Mouse (Mus musculus) lung, adult 10 weeks (tissue): ENCODE measurements around the gene Olfr561. TPM values are rescaled to one million over a fixed set of nuclear protein-coding genes. Genes with fewer than 3 reads are reported as not detected.

ENCODE experiments used
- polyA plus RNA-seq: library from polyadenylated mRNA; stranded (reverse); fragments of 350-450 nt; fragmentation: Illumina TruSeq; extraction: RNeasy Lipid Tissue Mini Kit (QIAGEN cat#74804); gene quantifications from one replicate; pipeline ENCODE4 v1.2.3, GENCODE M21; 2014; ENCODE audit warnings: low read depth, low replicate concordance; ENCODE audit not compliant: insufficient read depth

The Olfr561 gene
- not detected for polyA plus RNA-seq

DNA sequence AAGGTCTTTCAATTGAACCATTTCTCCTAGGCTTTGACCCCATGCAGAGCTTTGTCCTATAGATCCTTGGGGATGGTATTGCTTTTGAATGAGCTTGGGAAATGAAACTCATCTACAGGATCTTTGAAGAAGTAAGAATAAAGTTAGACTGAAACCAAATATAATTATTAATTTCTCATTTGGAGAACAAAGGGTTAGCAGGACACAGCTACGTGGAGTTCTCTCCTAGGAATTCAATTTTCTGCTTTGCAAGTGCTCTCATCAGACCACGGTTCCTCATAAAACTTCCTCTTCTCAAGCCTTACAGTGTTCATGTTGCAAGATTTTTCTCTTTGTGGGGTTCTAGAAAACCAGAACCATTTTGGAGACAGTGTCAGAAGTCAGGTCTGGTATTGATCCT is at the start of gene Olfr561:
Gene Olfr561 (plus strand): TSS at position 301 of the 400 bp plus-strand sequence.

DNA sequence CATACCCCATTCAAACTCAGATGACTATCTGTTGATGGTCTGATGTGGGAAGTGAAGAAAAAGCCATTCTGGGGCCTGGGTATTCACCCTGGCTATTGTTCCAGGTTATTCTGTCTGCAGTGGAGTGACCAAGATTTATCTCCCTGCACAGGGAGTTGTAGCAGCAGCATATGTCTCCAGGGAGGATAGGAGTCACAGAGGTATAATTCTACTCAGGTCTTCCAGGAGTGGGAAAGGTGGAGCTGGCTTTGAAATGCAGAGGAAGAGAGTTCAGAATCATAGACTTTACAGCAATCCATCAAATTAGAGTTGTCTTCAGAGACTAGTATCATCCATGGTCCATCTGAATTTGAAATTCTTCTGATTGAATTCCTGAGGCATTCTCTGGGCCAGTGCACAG is 43.6 kb upstream of the Olfr561 start, which contains the start of gene Olfr559:
Gene Olfr559 (minus strand): TSS at position 101 of the 400 bp plus-strand sequence.

DNA sequence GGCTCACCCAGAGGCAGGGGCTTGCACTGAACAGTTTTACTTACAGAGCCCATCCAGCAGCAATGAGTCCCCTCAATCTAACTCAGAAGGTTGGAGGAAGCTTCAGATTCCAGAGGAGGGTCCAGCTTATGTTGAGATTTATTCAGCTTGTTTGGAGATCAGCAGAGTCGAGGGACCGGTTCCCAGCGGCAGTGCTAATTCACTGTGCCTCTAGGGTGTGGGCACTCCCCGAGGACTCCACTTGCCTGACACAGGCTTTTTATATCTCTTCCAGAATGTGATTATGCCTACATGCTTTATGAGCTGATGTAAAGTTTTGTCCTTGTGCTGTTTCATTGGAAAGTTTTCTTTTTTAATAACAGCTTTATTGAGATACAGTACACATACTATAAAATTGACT is 11.8 kb upstream of the Olfr561 start, which contains the start of the genes Olfr560 and Olfr78:
Gene Olfr560 (minus strand): TSS at position 101 of the 400 bp plus-strand sequence.
Gene Olfr78 (minus strand): TSS at position 206 of the 400 bp plus-strand sequence.

DNA sequence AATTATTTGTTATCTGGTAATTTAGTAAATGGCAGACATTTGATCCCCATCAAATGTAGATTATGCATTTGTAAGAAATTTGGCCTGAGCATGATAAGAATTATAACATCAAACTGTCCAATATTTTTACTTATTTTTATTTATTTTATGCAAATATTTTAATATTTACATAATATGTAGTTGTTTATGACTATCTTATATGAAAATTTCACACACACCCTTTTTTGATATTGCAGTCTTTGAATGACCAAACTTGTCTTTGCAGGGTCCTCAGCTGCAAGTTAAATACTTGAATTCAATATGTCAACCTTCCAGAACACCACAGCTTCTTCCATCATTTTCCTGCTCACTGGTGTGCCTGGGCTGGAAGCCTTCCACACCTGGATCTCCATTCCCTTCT is 32.2 kb downstream of the Olfr561 start, which contains the start of gene Olfr564:
Gene Olfr564 (plus strand): TSS at position 301 of the 400 bp plus-strand sequence.

Other genes with a start within 250 kb of the Olfr561 start
- gene Olfr547, start 236.5 kb upstream of the Olfr561 start, polyA plus RNA-seq = not detected
- not detected for gene Olfr548-ps1, start 230.3 kb upstream of the Olfr561 start, polyA plus RNA-seq
- gene Olfr549, start 221.4 kb upstream of the Olfr561 start, polyA plus RNA-seq = not detected
- gene Trim21, start 205.7 kb upstream of the Olfr561 start, polyA plus RNA-seq = 9.4 TPM
- gene Olfr550, start 199.8 kb upstream of the Olfr561 start, polyA plus RNA-seq = 1.3 TPM
- not detected for gene Olfr551, start 179.3 kb upstream of the Olfr561 start, polyA plus RNA-seq
- gene Olfr552, start 173.5 kb upstream of the Olfr561 start, polyA plus RNA-seq = not detected
- gene Olfr553, start 153.0 kb upstream of the Olfr561 start, polyA plus RNA-seq = not detected
- gene Olfr554, start 132.8 kb upstream of the Olfr561 start, polyA plus RNA-seq = not detected
- not detected for gene Olfr555, start 112.4 kb upstream of the Olfr561 start, polyA plus RNA-seq
- gene Olfr556, start 106.3 kb upstream of the Olfr561 start, polyA plus RNA-seq = not detected
- 7.2 TPM for gene Trim68, start 83.9 kb upstream of the Olfr561 start, polyA plus RNA-seq
- not detected for gene Olfr557, start 75.3 kb upstream of the Olfr561 start, polyA plus RNA-seq
- gene Olfr558, start 69.0 kb upstream of the Olfr561 start, polyA plus RNA-seq = 0.21 TPM
- not detected for gene Olfr33, start 52.2 kb upstream of the Olfr561 start, polyA plus RNA-seq
- not detected for gene Olfr559, start 43.7 kb upstream of the Olfr561 start, polyA plus RNA-seq
- gene Olfr560, start 11.9 kb upstream of the Olfr561 start, polyA plus RNA-seq = not detected
- gene Olfr78, start 11.8 kb upstream of the Olfr561 start, polyA plus RNA-seq = not detected
- not detected for gene Olfr564, start 32.3 kb downstream of the Olfr561 start, polyA plus RNA-seq
- not detected for gene Olfr566, start 87.5 kb downstream of the Olfr561 start, polyA plus RNA-seq
- not detected for gene Olfr568, start 105.9 kb downstream of the Olfr561 start, polyA plus RNA-seq
- not detected for gene Olfr569, start 119.7 kb downstream of the Olfr561 start, polyA plus RNA-seq
- not detected for gene Olfr570, start 123.4 kb downstream of the Olfr561 start, polyA plus RNA-seq
- not detected for gene Olfr571, start 146.3 kb downstream of the Olfr561 start, polyA plus RNA-seq
- gene Olfr572, start 153.2 kb downstream of the Olfr561 start, polyA plus RNA-seq = not detected
- not detected for gene Olfr573-ps1, start 171.4 kb downstream of the Olfr561 start, polyA plus RNA-seq
- not detected for gene Olfr574, start 177.2 kb downstream of the Olfr561 start, polyA plus RNA-seq
- gene Olfr575, start 187.6 kb downstream of the Olfr561 start, polyA plus RNA-seq = not detected
- not detected for gene Olfr576, start 191.4 kb downstream of the Olfr561 start, polyA plus RNA-seq
- gene Olfr577, start 204.7 kb downstream of the Olfr561 start, polyA plus RNA-seq = not detected
- not detected for gene Olfr578, start 218.1 kb downstream of the Olfr561 start, polyA plus RNA-seq